Mouse (Mus musculus): Measurements from ENCODE around the gene Lrrc66. TPM values are rescaled to one million over a fixed set of nuclear protein-coding genes. Genes with fewer than 3 reads are reported as not detected.

Gene Lrrc66
- total RNA-seq, 2 experiments from 2014 or later: not detected

- DNase-seq (ENCODE audit: low spot score in 2 of 2): no peak
Measured at GRCm38 (mm10) chr5:73564038-73564437, 68.3 kb downstream of the Lrrc66 start.

- DNase-seq (ENCODE audit: low spot score in 2 of 2): no peak
Measured at GRCm38 (mm10) chr5:73558756-73559155, 73.6 kb downstream of the Lrrc66 start.

DNA sequence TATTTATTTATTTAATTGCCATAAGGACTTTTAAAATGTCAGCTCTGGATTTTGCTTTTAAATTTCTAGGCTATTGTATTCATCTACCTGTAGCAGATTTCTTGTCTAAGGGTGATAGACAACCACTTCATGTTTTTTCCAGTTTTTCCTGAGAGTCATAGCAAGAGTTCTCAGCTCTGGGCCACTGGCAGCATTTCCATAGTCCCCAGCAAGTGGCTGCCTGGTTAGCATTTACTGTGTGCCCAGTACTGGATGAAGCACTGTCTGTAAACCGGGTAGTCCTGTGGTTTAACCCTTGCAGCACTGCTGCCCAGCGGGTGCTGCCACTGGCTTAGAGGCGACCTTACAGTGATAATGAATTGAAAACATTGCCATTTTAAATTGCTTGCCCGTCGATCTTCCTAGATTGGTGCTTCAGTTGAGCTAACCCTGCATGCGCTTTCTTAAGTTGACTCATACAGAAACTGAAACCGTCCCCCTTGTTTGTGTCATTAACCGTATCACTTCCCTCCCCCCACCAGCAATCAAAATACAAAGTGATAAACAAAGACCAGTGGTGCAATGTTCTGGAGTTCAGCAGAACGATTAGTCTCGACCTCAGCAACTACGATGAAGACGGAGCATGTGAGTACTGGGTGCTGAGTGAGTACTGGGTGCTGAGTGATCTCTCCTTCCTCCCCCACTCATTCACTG, 75.4 kb downstream of the Lrrc66 start:
- no peak for DNase-seq (ENCODE audit: low spot score in 2 of 2)

Other genes with a start within 250 kb of the Lrrc66 start
- gene Cwh43, start 226.5 kb downstream of the Lrrc66 start, total RNA-seq (2021): under 1 TPM; 0.68 to 0.89 TPM
- gene Dcun1d4, start 151.5 kb downstream of the Lrrc66 start, total RNA-seq (2021): 100 to 1,000 TPM; 120 to 121 TPM
- 10 to 100 TPM; 43.0 to 45.5 TPM for gene Sgcb, start 15.3 kb upstream of the Lrrc66 start, total RNA-seq (2021)
- 1 to 10 TPM; 1.1 to 1.2 TPM for gene Spata18, start 18.9 kb upstream of the Lrrc66 start, total RNA-seq (2021)